In the genomic region with DNA sequence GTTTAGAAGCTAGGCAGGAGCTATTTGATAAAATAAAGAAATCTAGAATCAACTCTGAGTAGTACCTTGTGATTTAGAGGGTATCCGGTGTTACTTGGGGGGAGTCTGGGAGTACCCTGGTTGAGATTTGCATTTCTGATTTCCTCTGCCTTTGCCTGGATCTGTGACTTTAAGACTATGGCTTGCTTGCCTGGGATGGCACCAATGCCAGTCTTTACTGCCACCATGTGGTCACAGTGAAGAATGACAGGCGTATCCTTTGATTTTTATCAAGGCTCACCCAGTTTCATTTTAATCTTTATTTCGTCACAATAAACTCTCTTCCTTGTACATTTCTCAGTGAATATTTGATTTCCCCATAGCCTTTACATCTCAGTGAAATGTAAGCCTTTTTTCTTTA, we compare ENCODE assay signal across 8 mouse cellular contexts. TPM values are rescaled to one million over a fixed set of nuclear protein-coding genes. Genes with fewer than 3 reads are reported as not detected.
DNase-seq lines count a peak whose midpoint lies in the region; ATAC-seq and TF ChIP-seq lines count a peak whose summit lies in the region.

No protein-coding gene starts in this region.

- ATAC-seq in midbrain, postnatal 0 days (ENCODE audit: low FRiP score), result no peak
- no peak for ATAC-seq in midbrain, embryonic 15.5 days (replicated peaks)

- H3K36me3 ChIP-seq in midbrain, postnatal 0 days (ENCODE audit: insufficient read depth, low read length), result no peaks in the 10 kb centered on the region
- no peaks in the 10 kb centered on the region for H3K36me3 ChIP-seq in midbrain, embryonic 15.5 days (replicated peaks)

- no peaks in the 10 kb centered on the region; the same call in 1 of the 2 replicates for H3K27me3 ChIP-seq in cerebellum, adult 2 months (ENCODE audit: control insufficient read depth, insufficient read depth, low read length)
- no peaks in the 10 kb centered on the region for H3K27me3 ChIP-seq in midbrain, postnatal 0 days (ENCODE audit: insufficient read depth, low read length)
- no peaks in the 10 kb centered on the region for H3K27me3 ChIP-seq in midbrain, embryonic 15.5 days (replicated peaks)

- WGBS in cerebellum, adult 2 months, result 8% methylated on average over 3 of the region's 3 CpGs
- 6% methylated on average over 3 of the region's 3 CpGs for WGBS in midbrain, postnatal 0 days
- WGBS in midbrain, embryonic 15.5 days, result 12% methylated on average over 3 of the region's 3 CpGs

- DNase-seq in cerebellum, adult 2 months, result no peak
- no peak for DNase-seq in cerebellum, postnatal 36 days
- DNase-seq in midbrain, postnatal 0 days (ENCODE audit: low spot score), result peak; percentile 77
- DNase-seq in embryo, embryonic 11 days, result peak; percentile 67
- DNase-seq in mesoderm, embryonic 11.5 days (ENCODE audit: low read depth, low spot score), result peak; percentile 62
- DNase-seq in kidney, postnatal 25 days, result no peak
- no peak for DNase-seq in adrenal gland, adult 2 months

- no peak overlapping the region for H3K27ac ChIP-seq in cerebellum, adult 2 months (ENCODE audit: insufficient read depth, low read length)
- H3K27ac ChIP-seq in midbrain, postnatal 0 days (ENCODE audit: low read depth, low read length), result no peak overlapping the region
- no peak overlapping the region for H3K27ac ChIP-seq in midbrain, embryonic 15.5 days

- H3K9me3 ChIP-seq in midbrain, postnatal 0 days (ENCODE audit: low read length), result no peaks in the 10 kb centered on the region
- H3K9me3 ChIP-seq in midbrain, embryonic 15.5 days, result no peaks in the 10 kb centered on the region

- H3K4me3 ChIP-seq in cerebellum, adult 2 months (replicated peaks; ENCODE audit: insufficient read depth, low read depth, low read length), result no peak overlapping the region
- no peak overlapping the region for H3K4me3 ChIP-seq in midbrain, postnatal 0 days (ENCODE audit: low read depth, low read length)
- no peak overlapping the region for H3K4me3 ChIP-seq in midbrain, embryonic 15.5 days

- peaks cover 9% of the 10 kb centered on the region for H3K4me1 ChIP-seq in cerebellum, adult 2 months (ENCODE audit: control insufficient read depth, insufficient read depth, low read length)
- H3K4me1 ChIP-seq in midbrain, postnatal 0 days (ENCODE audit: insufficient read depth, low read length), result no peaks in the 10 kb centered on the region
- no peaks in the 10 kb centered on the region for H3K4me1 ChIP-seq in midbrain, embryonic 15.5 days

- no peak for TF ChIP-seq POLR2A in cerebellum, adult 2 months (IDR thresholded peaks at IDR 0.05; ENCODE audit: borderline replicate concordance, insufficient read depth, low read length)

- H3K4me2 ChIP-seq in midbrain, postnatal 0 days (ENCODE audit: low read depth, low read length, poor library complexity, severe bottlenecking), result no peak overlapping the region
- H3K4me2 ChIP-seq in midbrain, embryonic 15.5 days, result no peak overlapping the region

- H3K9ac ChIP-seq in midbrain, postnatal 0 days (replicated peaks; ENCODE audit: low read length, poor library complexity, severe bottlenecking), result no peak overlapping the region
- no peak overlapping the region for H3K9ac ChIP-seq in midbrain, embryonic 15.5 days

- TF ChIP-seq CTCF in cerebellum, adult 2 months (IDR thresholded peaks at IDR 0.05; ENCODE audit: borderline replicate concordance, insufficient read depth, low read depth, low read length), result peak; percentile 90
- peak; percentile 96 for TF ChIP-seq CTCF in midbrain, postnatal 0 days (IDR thresholded peaks at IDR 0.05)

RNA-seq across cellular contexts. Expression of a gene that starts 16.3 kb away (rescaled TPM):
- 6.8 and 7.8 TPM in 2 replicates for polyA plus RNA-seq in cerebellum, adult 2 months (2012; rRNA removed)
- total RNA-seq in midbrain, postnatal 0 days (2014; rRNA removed), result 0.42 and 0.93 TPM in 2 replicates
- polyA plus RNA-seq in midbrain, postnatal 0 days (2015; fragmentation: Nextera tagmentation; extraction: Ambion mirVana), result 0.22 and 0.36 TPM in 2 replicates
- 0.22 and 0.68 TPM in 2 replicates for polyA plus RNA-seq in midbrain, embryonic 15.5 days (2015; fragmentation: Nextera tagmentation; extraction: Ambion mirVana)
- not detected for total RNA-seq in adrenal gland, adult 2 months (2021)
- not detected in 2 replicates for polyA plus RNA-seq in adrenal gland, adult 2 months (2012; rRNA removed)

RNA-seq across cellular contexts. Expression of a gene that starts 17.4 kb away (rescaled TPM):
- polyA plus RNA-seq in cerebellum, adult 2 months (2012; rRNA removed), result 11.7 and 14.3 TPM in 2 replicates
- 4.1 and 7.5 TPM in 2 replicates for total RNA-seq in midbrain, postnatal 0 days (2014; rRNA removed)
- polyA plus RNA-seq in midbrain, postnatal 0 days (2015; fragmentation: Nextera tagmentation; extraction: Ambion mirVana), result 3.9 and 5.5 TPM in 2 replicates
- polyA plus RNA-seq in midbrain, embryonic 15.5 days (2015; fragmentation: Nextera tagmentation; extraction: Ambion mirVana), result 2.5 and 2.8 TPM in 2 replicates
- total RNA-seq in adrenal gland, adult 2 months (2021), result not detected
- 0.06 and 0.08 TPM in 2 replicates for polyA plus RNA-seq in adrenal gland, adult 2 months (2012; rRNA removed)

RNA-seq across cellular contexts. Expression of a gene that starts 31.3 kb away (rescaled TPM):
- polyA plus RNA-seq in cerebellum, adult 2 months (2012; rRNA removed), result 8.8 and 9.7 TPM in 2 replicates
- total RNA-seq in midbrain, postnatal 0 days (2014; rRNA removed), result 9.9 and 17.6 TPM in 2 replicates
- 16.8 and 18.5 TPM in 2 replicates for polyA plus RNA-seq in midbrain, postnatal 0 days (2015; fragmentation: Nextera tagmentation; extraction: Ambion mirVana)
- 29.8 and 33.3 TPM in 2 replicates for polyA plus RNA-seq in midbrain, embryonic 15.5 days (2015; fragmentation: Nextera tagmentation; extraction: Ambion mirVana)
- total RNA-seq in adrenal gland, adult 2 months (2021), result 10 to 100 TPM in 1 of 2 experiments, 1 to 10 TPM in 1; 9.0 to 11.9 TPM
- polyA plus RNA-seq in adrenal gland, adult 2 months (2012; rRNA removed), result 1.8 and 1.9 TPM in 2 replicates

Comparison
In these comparisons a context has a peak if more than half of its experiments do, and no peak if none do; other contexts are left out.
1. DNase-seq: peak in midbrain, postnatal 0 days (single experiment), embryo, embryonic 11 days (single experiment) and mesoderm, embryonic 11.5 days (single experiment); none in cerebellum, adult 2 months (0 of 2), cerebellum, postnatal 36 days (0 of 2), kidney, postnatal 25 days (0 of 2) and adrenal gland, adult 2 months (single experiment).